Mouse (Mus musculus): ENCODE data around the gene Rex1bd.

Rex1bd gene

DNA sequence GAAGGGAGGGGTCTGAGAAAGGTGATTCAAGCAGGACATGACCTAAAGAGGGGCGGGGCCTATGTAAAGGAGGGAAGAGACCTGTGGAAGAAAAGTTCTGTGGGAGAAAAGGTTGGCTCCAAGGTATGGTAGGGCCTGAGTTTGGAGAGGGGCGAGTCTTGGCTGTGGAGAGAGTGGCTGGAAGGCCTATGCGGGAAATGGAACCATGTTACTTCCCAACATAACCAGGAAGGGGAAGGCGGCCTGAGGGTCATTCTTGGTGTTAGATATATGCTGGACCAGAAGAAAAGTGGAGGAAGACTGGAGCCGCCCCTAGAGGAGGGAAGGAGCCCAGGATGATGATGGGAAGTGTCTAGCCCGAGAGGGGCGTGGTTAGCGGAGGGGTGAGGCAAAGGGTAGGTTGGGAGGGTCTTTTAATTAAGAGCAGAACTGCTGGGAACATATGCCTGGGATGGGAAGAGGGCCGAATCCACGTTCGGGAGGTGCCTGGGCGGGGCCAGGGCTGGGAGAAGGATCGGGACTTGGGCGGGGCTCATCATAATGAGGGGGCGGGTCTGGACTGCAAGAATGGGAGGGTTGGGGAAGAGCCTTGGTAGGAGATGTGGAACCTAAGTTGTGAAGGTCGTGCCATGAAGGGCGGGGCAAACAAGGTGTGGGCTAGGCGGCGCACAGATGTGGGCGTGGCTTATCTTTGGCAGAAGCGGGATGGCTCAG is 29.1 kb downstream of the Rex1bd start:
- in situ Hi-C loops (cut with MboI, MseI), result no loop called here

DNA sequence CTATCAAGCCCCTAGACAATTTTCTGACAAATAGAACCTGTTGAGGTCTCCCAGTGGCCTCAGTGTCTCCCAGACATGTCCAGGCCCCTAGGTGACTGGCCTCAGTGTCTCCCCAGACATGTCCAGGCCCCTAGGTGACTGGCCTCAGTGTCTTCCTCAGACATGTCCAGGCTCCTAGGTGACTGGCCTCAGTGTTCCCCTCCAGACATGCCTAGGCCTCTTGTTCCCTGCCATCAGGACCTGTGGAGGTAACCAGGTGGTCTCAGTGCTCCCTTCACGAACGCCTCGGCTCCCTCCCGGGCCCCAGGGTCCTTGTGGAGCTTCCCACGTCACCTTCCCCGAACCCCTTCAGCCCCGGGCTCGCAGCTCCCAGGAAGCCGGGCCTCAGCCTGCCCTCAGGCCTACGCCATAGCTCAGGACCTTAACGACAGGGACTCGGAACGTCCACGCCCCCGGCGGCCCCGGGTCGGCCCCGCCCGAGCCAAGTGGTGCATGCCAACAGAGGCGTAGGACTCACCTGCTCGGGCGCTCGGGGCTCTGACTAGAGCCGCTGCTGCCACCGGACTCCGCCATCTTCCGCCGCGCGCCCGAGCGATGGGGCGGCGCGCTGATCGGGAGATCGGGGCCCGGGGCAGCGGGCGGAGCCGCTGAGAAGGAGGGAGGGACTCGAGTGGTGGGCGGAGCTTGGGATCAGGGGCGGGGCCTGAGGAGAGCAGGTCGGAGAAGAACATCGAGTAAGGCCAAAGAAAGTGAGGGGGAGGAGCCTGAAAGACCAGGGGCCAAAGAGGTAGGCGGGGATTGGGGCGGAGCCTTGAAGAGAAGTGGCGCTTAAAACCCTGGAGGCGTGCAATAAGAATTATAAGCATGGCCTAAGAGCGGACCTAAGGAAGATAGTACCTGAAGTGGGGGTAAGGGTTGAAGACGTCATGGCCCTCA is 30.0 kb downstream of the Rex1bd start, which contains the start of gene Klhl26:
Gene Klhl26 (minus strand): TSS at position 636 of the 936 bp plus-strand sequence.
- in situ Hi-C loops (cut with MboI, MseI), result no loop called here

DNA sequence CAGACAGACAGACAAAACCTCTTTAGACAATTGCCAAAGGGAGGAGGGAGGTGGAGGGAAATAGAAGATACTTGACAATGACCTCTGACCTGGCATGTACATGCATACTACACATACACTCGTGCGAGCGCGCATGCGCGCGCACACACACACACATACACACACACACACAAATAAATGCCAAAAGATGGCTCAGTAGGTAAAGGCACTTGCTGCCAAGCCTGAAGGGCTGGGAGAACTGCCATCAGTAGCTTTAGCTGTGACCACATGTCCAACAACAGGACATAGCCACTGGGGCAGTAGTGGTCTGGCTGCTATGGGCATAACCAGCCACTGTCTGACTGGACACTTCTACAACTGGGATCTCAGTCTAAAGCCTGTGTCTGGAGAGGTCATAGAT is 34.7 kb downstream of the Rex1bd start:
- in situ Hi-C loops (cut with MboI, MseI), result no loop called here

DNA sequence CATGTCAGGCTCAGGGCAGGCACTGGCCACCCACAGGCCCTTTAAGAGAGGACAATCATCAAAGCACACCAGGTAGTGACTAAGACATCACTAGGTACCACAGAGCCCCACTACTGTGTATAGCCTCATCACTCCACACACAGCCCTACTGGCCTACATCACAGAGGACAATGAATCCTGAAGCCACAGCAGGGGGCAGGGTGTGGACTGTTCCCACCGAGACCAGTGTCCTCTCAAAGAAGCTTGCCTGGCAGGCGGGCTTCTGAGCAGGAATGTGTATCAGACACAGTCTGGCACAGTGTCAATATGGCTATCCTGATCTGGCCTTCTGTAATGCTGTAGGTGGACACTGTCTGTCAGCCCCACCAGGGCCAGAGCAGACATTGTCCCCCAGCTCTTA is 36.6 kb downstream of the Rex1bd start:
- in situ Hi-C loops (cut with MboI, MseI), result no loop called here

DNA sequence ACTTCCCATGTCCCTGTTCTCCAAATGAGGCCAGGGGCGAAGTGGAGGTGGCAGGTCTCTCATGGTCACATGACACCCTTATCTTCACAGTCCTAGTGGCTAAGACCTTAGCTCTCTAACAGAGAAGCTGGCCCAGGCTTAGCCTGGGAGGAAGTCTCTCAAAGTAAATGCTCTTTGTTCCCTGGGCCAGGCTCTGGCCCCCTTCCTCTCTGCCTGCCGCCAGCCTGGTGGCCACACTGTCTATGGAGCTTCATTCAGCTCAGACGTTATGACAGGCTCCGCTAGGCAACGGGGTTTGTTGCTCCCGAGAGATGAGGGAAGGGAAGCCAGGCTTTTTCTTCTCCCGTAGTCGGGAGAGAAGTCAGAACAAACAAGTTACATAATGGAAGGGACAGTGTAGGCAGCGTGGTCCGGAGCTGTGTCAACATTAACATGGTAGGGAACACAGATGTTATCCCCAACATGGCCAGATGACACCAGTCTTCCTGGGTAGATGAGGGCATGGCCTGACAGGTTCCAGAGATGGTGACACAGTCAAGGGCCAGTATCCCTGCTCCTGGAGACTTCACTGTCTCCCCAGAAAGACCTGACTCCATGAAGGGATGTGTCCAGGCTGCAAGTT is 37.1 kb downstream of the Rex1bd start:
- in situ Hi-C loops (cut with MboI, MseI), result no loop called here

DNA sequence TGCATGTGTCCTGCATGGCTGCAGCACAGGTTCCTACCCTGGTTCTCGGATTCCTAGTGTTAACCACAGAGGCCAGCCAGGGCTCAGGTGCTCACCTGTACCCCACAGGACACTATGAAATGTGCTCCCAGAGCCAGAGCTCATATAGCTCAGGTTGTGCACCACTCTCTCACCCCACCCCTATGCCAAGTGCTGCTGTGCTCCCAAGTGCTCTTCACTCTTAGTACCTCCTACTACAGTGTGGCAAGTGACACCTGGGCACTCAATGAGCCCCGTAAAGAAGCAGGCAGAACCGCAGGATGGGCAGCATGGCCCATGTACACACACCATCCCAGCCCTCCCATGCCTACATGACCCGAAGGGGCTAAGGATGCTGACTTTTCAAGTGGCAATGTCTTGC is 37.8 kb downstream of the Rex1bd start:
- in situ Hi-C loops (cut with MboI, MseI), result no loop called here

DNA sequence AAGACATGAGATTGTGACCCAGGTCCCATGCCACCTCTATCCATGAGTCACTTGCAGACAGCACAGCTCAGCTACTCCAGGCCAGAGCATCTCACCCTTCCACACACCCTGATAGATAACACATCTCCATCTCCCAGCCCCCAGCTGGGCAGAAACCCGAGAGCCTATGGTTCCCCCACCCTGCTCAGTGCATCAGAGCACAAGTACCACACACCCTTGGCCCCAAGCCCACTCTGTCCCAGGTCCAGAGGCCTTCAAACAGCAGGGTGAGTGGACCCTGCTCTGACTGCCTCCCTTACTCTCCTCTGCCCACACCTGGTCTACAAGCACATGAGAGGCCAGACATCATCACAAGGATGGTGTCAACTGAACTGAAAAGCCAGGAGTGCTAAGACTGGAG is 38.6 kb downstream of the Rex1bd start:
- in situ Hi-C loops (cut with MboI, MseI), result no loop called here

DNA sequence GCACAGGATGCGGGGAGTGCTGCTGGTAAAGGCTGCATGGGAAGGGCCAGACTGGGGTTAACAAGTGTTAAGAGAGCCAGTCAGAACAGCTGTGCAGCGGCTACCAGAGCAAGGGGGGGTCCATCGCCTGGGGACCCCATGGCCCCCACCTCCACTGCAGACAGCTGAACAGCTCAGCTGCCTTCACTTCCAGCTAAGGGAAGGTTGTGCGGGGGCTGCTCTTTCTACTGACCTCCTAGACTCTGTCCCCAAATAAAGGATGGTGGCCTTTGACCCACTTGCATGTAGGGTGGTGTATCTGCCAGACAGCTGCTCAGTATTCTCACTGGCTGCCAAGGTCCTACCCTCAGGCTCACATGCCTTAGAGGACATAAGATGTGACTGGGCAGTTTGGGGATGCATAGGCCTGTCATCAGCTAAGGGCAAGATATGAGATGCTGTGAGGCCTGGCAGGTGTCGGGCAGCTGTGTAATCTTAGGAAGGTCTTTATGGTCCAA is 39.3 kb downstream of the Rex1bd start:
- in situ Hi-C loops (cut with MboI, MseI), result no loop called here

DNA sequence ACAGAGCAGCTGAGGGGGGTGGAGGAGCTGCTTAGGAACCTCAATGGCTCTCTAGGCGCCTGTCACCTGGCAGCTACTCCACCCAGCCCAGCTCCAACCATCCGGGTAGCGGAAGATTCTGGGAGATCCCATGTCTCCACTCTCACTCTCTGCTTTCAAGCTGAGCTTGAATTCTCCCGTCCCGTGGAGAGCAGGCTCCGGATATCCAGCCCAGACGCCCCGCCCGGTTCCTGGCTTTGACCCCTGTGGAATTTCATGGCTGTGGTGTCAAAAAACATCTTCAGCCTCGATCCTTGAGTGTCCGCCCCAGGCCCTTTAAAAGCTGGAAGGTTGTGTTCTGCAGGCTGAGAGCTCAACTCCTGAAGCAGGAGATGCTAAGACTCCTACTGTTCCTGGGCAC is 39.8 kb downstream of the Rex1bd start:
- in situ Hi-C loops (cut with MboI, MseI), result no loop called here

DNA sequence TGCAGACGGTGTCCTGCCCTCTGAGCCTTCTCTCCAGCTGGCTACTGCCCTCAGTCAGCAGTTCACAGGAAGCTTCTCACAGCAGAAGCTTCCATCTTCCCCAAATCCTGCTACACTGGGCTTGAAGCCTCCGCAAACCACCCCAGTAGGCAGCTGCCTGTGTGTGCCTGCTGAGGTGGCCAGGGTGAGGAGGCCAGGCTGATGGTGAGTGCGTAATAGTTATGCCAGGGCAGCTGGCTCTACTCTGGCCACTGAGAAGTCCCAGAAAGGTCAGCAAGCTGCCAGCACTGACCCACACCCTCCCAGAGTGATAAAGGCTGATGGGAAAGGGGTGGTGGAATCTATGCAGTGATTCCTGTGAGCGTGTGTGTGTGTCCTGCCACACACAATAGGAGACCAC is 40.2 kb downstream of the Rex1bd start:
- in situ Hi-C loops (cut with MboI, MseI), result no loop called here

DNA sequence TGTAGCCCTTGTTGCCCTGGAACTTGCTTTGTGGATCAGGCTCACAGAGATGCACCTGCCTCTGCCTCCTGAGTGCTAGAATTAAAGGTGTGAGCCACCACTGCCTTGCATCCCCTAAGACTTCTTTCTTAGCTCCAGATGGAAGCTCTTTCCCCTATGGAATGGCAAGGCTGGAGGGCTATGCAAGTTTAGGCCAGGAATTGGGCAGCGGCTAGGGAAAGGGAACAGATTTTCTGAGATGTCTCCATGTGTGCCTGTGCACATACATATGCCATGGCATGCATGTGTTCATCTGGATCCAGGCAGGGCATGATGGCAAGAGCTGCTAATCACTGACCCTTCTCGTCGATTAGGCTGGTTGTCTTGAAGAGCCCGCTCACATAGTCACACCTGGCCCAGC is 40.9 kb downstream of the Rex1bd start:
- in situ Hi-C loops (cut with MboI, MseI), result no loop called here

DNA sequence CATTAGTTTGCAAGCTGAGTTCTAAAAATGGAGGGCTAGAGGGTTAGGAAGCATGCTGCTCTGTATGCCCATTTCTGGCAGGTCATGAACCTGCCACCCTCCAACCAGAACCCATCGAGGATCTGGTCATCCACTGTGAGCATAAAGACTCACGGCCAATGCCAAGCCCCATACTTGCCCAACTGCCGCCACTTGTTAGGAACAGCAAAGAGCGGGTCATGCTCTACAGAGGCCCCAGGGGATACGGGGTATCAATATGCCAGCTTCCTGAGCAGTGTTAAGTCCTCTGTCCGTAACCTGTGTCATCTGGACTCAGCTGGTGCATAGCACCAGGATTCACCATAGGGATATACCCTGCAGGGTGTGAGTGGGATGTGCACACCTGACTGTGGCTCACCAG is 42.4 kb downstream of the Rex1bd start:
- in situ Hi-C loops (cut with MboI, MseI), result no loop called here

DNA sequence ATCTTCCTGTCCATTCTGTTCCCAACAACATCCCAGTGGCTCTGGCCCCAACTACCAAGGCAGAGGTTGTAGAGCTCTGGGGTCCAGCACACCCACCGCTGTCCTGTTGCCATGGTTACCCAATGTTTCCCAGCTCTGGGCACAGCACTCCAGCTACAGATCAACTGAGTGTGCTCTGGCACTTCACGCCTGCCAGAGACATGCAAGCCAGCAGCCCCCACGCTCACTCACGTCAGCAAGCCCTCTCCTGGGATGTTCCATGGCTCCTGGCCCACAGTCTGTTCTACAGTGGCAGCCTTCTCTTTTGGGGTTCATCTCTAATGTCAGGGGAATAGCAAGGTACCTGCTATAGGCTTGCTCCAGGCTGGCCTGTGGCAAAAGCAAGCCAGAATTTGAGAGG is 43.2 kb downstream of the Rex1bd start:
- in situ Hi-C loops (cut with MboI, MseI), result no loop called here

DNA sequence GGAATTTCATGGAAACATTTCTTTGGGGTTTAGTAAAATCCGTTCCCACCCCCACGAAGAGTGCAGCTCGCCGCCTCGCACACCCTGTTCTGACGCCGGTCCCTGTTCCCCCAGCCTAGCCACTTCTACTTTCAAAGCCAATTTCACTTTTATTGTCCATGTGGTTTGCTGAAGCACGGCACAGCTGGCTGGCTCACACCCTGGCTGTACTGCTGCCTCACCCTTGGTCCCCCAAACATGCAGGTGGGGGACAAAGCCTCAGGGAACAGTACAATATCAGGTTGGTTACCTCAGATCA is 44.1 kb downstream of the Rex1bd start:
- in situ Hi-C loops (cut with MboI, MseI), result no loop called here

DNA sequence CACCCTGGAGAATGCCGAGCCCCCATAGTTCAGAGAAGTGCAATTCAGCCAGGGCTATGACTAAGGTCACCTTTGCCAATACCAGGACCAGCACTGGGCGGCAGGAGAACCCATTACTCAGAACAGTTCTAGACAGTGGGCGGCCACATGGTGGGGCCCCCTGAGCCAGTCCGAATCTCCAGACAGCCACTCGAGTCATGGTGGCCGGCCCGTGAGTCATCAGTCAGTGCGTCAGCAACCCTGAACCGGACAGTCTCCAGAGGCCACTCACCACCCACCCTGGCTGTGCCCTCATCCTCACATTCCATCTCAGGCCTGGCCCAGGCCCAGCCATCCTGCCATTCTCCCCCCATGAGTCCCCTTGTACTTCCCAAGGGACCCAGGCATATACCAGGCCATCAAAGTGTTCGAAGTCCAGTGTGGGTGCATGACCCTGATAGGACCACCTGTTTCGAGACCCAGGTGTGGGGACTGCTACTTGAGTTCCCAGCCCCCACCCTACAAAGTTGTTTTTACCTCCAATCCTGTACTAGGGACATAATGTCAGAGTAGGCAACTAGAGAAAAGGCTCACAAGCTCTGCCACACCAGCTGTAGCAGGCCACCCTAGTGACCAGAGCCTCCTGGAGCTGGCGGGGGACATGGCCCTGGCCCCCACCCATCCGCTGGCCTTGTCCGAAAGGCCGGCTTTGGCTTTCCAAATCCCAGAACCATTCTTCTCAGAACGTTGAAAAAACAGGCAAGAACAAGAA is 44.6 kb downstream of the Rex1bd start:
- in situ Hi-C loops (cut with MboI, MseI), result no loop called here

DNA sequence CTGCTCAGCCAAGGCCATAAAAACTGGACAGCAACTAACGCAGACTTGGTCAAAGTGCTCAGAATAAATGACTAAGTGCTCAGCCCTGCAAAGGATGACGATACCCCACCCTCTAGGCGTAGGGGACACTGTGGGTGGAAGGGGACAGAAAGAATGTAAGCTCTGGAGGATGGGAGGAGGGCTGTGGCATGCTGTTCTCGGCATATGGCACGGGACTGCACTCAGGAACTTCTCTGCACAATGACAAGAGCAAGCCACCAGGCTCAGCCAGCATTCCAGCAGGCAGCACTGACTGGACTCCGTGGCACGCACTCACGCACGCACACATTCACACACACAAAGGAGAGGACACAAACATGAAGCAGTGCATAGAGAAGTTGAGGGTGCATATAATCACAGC is 45.9 kb downstream of the Rex1bd start:
- in situ Hi-C loops (cut with MboI, MseI), result no loop called here

DNA sequence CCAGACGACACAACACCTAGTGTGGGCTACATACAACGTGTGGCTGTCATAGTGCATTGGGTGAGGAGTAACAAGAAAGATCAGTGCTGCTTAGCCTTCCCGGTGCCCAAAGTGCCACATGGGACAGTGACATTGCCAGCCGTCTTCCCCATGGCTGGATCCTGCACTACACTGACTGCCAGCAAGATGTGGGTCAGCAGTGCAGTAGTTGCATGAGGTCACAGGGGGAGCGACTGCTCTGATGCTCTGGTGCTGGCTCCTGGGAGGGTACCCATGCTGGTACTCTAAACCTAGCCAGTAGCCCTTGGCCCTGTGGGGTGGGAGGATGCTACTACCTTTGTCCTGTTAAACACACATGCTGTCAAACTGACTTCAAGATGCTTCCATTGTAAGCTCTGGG is 46.4 kb downstream of the Rex1bd start:
- in situ Hi-C loops (cut with MboI, MseI), result no loop called here

DNA sequence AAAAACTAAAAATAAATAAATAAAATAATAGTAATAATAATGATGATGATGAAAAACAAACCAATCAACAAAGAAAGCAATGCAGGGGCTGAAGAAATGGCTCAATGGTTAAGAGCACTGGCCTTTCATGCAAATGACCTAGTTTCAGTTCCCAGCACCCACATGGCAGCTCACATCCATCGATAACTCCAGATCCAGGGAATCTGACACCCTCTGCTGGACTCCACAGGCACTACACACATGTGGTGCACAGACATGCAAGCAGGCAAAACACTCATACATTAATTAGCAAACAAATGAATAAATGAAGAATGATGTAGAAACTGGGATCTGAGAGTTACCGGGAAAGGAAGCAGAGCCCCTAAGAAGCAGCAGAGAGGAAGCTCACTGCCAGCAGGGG is 46.9 kb downstream of the Rex1bd start:
- in situ Hi-C loops (cut with MboI, MseI), result no loop called here

DNA sequence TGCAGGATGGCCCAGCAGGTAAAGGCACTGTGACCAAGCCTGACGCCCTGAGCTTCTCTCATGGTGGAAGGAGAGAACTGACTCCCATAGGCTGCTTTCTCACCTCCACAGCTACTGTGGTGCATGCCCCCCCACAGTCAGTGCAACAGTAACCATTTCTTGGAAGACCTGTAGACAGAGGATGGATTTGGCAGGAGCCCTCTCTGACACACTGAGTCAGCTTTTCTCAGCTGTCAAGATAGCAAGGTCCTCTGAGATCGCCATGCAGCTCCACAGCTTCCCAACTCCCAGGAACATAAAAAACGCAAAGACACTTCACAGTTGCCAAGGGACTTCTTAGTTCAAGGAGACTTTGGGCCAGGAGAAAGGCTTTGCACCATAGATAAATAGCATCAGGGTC is 48.1 kb downstream of the Rex1bd start:
- in situ Hi-C loops (cut with MboI, MseI), result no loop called here

DNA sequence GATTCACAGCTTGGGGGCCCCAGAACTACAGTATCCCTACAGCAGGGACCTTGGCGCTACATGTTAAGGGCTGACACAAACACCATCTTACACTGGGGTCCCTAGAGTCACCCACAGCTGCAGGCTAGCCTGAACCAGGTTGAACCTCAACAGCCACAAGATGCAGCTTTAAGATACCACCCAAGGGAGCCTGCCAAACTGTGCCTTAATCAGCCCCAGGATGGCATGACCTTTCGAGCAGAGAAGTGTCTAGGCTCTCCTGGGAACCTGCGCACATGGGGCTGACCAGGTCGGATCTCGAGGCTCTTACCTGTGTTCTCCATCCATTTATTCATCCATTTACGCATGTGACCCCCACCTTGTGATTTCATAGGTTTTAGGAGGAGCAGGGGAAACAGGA is 48.7 kb downstream of the Rex1bd start:
- in situ Hi-C loops (cut with MboI, MseI), result no loop called here

DNA sequence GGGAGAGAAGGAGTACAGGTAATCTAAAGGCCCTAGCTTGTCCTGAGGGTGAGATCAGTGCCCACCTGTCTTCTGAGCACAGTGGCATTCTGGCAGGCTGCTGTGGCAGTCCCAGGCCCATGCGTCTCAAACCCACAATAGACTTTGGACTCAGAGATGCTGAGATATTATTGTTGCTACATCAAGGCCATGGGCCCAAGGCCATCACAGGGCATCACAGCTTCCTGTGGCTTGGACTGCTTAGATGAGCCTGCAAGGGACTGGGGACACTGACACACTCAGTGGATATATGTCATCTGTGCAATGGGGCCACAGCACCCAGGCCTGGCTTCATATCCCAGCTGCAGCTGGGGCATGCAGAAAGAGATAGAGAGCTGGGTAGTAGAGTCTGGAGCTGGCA is 49.6 kb downstream of the Rex1bd start:
- in situ Hi-C loops (cut with MboI, MseI), result no loop called here

All from T-helper 1 cell (primary cell).